Mouse (Mus musculus): Measurements from ENCODE around the gene Asphd2. TPM values are rescaled to one million over a fixed set of nuclear protein-coding genes. Genes with fewer than 3 reads are reported as not detected.

Gene Asphd2
- total RNA-seq (2014; rRNA removed) (143 and 164 TPM in 2 replicates), polyA plus RNA-seq (2015; fragmentation: Nextera tagmentation; extraction: Ambion mirVana) (113 and 118 TPM in 2 replicates)

DNA sequence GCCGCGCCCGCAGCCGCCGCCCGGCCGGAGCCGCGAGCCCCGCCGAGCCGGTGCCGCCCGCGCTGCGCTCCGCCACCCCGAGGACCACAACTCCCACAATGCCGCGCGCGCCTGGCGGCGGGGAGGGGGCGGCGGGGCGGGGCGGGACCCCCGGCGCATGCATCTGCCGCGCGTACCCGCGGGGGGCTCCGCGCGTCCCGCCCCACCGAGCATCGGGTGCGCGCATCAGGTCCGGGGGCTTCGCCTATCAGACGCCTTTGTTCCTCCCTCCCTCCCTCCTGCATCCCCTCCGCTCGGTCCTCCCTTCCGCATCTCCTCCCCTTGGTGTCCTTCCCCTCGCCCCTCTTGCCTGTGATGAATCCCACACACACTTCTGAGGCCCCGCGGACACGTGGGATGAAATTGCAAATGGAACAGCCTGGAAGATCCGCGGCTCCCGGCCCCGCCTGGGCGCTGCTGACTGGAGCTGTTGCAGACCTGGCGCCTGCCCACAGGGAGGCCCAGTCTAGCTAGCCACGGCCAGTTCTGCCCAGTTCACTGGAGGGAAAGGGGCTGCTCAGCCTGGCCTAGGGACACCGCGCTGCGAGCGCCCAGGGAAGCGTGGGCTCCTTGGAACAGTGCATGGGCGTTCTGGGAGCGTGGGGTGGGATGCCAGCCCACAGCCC, at the start of gene Asphd2:
Asphd2 (minus strand) TSS at position 88 of the 665 bp plus-strand sequence.
- Histone ChIP-seq H3K9ac (replicated peaks; ENCODE audit: low read length) (peak within 1 kb of the TSS; percentile 80), H3K36me3 (ENCODE audit: insufficient read depth, low read length) (0 out of 2 replicates have a peak, but pooled peaks cover 5% of the 10 kb centered on the region), H3K27ac (peak within 1 kb of the TSS; percentile 71), H3K27me3 (ENCODE audit: insufficient read depth, low read length) (no peaks in the 10 kb centered on the region), H3K4me2 (ENCODE audit: low read depth, low read length) (peak within 1 kb of the TSS; percentile 86), H3K4me1 (ENCODE audit: insufficient read depth, low read length) (peaks cover 18% of the 10 kb centered on the region; the same call in 1 of the 2 replicates), H3K4me3 (ENCODE audit: low read length) (peak within 1 kb of the TSS; percentile 69), H3K9me3 (ENCODE audit: low read length) (no peaks in the 10 kb centered on the region)
- WGBS, result under 1% methylated on average over 42 of the region's 67 CpGs
- TF ChIP-seq CTCF (IDR thresholded peaks at IDR 0.05; ENCODE audit: low read depth), result peak; percentile 50
- peak; percentile 91 for ATAC-seq
- DNase-seq (ENCODE audit: low spot score), result peak; percentile 94

DNA sequence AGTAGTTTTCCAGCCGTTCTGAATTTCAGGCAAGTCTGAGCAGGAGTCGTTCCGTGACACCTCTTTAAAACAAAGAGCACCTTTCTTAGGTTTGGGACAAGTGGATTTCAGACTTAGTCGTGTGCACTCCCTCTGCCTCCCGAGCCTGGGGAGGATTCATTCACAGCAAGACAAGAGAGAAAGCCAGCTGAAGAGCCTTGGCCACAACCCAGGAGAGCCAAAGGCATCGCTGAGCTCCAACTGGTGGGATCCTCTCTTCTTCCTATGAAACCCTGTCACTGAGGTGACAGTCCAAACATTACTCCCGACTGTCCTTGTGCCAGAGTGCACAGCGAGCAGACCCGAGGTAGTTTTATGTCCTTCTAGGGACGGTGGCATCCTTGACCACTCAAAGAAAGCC, 43.9 kb upstream of the Asphd2 start:
- DNase-seq (ENCODE audit: low spot score), result no peak
- no peaks in the 10 kb centered on the region for H3K4me1 ChIP-seq (ENCODE audit: insufficient read depth, low read length)
- no peak overlapping the region for H3K9ac ChIP-seq (replicated peaks; ENCODE audit: low read length)
- H3K4me3 ChIP-seq (ENCODE audit: low read length), result no peak overlapping the region
- H3K27ac ChIP-seq, result no peak overlapping the region
- H3K36me3 ChIP-seq (ENCODE audit: insufficient read depth, low read length), result no peaks in the 10 kb centered on the region; the same call in 1 of the 2 replicates
- no peak for ATAC-seq
- H3K4me2 ChIP-seq (ENCODE audit: low read depth, low read length), result no peak overlapping the region
- WGBS, result 45% methylated on average over 10 of the region's 10 CpGs
- no peaks in the 10 kb centered on the region for H3K9me3 ChIP-seq (ENCODE audit: low read length)
- H3K27me3 ChIP-seq (ENCODE audit: insufficient read depth, low read length), result no peaks in the 10 kb centered on the region
- no peak for TF ChIP-seq CTCF (IDR thresholded peaks at IDR 0.05; ENCODE audit: low read depth)

DNA sequence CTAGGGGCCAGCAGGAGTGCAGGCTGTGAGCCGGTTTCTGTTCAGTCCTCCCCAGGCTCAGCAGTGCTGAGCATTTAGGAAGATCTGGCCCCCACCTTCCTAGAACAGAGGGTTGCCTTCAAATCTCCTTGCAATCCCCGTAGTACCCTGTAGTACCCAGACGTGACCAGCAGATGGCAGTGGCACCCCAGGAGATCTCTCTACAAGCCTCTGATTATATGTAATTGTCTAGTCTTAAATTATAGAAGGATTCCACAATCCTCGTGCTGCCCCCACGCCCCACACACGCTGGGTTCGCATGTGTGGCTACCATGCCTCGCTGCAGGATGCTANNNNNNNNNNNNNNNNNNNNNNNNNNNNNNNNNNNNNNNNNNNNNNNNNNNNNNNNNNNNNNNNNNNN, 38.3 kb upstream of the Asphd2 start:
- H3K4me2 ChIP-seq (ENCODE audit: low read depth, low read length), result no peak overlapping the region
- H3K4me1 ChIP-seq (ENCODE audit: insufficient read depth, low read length), result no peaks in the 10 kb centered on the region
- no peak overlapping the region for H3K27ac ChIP-seq
- H3K9ac ChIP-seq (replicated peaks; ENCODE audit: low read length), result 0 out of 2 replicates have a peak overlapping the region, but pooled peaks have one; percentile 23
- ATAC-seq, result peak; percentile 38
- TF ChIP-seq CTCF (IDR thresholded peaks at IDR 0.05; ENCODE audit: low read depth), result peak; percentile 95
- H3K4me3 ChIP-seq (ENCODE audit: low read length), result no peak overlapping the region
- no peaks in the 10 kb centered on the region for H3K9me3 ChIP-seq (ENCODE audit: low read length)
- DNase-seq (ENCODE audit: low spot score), result peak; percentile 85
- WGBS, result under 1% methylated on average over 8 of the region's 8 CpGs
- H3K27me3 ChIP-seq (ENCODE audit: insufficient read depth, low read length), result no peaks in the 10 kb centered on the region
- no peaks in the 10 kb centered on the region; the same call in none of the 2 replicates for H3K36me3 ChIP-seq (ENCODE audit: insufficient read depth, low read length)

DNA sequence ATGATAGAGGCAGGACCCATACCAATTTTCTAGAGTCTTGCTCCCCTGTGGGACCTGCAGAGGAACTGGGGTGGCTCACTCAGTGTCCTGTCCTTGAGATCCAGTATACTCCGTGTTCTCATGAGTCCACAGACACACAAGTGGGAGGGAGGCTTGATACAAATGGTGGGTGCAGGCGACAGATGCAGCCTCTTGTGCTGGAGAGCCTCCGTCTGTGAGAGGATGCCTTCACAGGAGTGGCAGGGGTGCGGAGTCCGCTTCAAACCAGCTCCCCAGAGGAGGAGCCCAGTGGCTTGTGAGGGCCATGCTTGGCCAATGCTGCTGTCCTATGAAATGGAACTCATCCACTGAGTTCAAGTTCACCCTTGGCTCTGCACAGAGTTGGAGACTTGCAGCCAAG, 37.4 kb upstream of the Asphd2 start:
- Histone ChIP-seq H3K4me2 (ENCODE audit: low read depth, low read length) (no peak overlapping the region), H3K27ac (no peak overlapping the region), H3K27me3 (ENCODE audit: insufficient read depth, low read length) (no peaks in the 10 kb centered on the region), H3K36me3 (ENCODE audit: insufficient read depth, low read length) (no peaks in the 10 kb centered on the region; the same call in none of the 2 replicates), H3K4me1 (ENCODE audit: insufficient read depth, low read length) (no peaks in the 10 kb centered on the region), H3K9ac (replicated peaks; ENCODE audit: low read length) (no peak overlapping the region), H3K4me3 (ENCODE audit: low read length) (no peak overlapping the region), H3K9me3 (ENCODE audit: low read length) (no peaks in the 10 kb centered on the region)
- ATAC-seq, result no peak
- DNase-seq (ENCODE audit: low spot score), result no peak
- no peak for TF ChIP-seq CTCF (IDR thresholded peaks at IDR 0.05; ENCODE audit: low read depth)
- WGBS, result 67% methylated on average over 5 of the region's 5 CpGs

DNA sequence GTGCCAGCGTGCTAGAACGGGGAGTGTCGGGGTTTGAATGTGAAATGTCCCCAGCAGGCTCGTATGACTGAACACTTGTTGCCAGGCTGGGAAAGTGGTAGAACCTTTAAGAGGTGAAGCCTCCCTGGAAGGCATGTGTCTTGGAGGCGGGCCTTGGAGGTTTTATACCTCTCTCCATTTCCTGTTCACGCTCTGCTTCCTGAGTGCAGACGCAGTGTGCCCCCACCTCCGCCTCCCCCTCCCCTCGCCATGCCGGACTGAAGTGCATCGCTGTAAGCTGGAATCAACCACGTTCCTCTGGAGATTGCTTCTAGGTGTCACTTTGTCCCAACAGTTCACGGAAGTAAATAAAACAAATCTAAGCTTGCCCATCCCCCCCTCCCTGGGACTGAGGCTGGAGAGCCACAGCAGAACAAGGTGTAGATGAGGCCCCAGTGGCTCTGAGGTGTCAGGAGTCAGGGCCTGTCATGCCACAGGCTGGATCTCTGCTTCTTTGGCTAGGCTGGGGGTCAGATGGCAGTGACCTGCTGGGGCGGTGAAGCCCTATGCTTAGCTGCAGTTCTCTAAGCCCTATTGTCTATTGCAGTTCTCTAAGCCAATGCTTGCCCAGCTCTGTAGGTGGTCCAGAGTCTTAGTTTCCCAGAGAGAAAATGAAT, 36.6 kb upstream of the Asphd2 start:
- 40% methylated on average over 14 of the region's 14 CpGs for WGBS
- H3K27ac ChIP-seq, result no peak overlapping the region
- no peak overlapping the region for H3K9ac ChIP-seq (replicated peaks; ENCODE audit: low read length)
- ATAC-seq, result no peak
- no peak overlapping the region for H3K4me3 ChIP-seq (ENCODE audit: low read length)
- H3K36me3 ChIP-seq (ENCODE audit: insufficient read depth, low read length), result peaks cover 4% of the 10 kb centered on the region; the same call in 1 of the 2 replicates
- H3K27me3 ChIP-seq (ENCODE audit: insufficient read depth, low read length), result no peaks in the 10 kb centered on the region
- no peak for TF ChIP-seq CTCF (IDR thresholded peaks at IDR 0.05; ENCODE audit: low read depth)
- H3K4me2 ChIP-seq (ENCODE audit: low read depth, low read length), result no peak overlapping the region
- no peaks in the 10 kb centered on the region for H3K4me1 ChIP-seq (ENCODE audit: insufficient read depth, low read length)
- no peak for DNase-seq (ENCODE audit: low spot score)
- no peaks in the 10 kb centered on the region for H3K9me3 ChIP-seq (ENCODE audit: low read length)

DNA sequence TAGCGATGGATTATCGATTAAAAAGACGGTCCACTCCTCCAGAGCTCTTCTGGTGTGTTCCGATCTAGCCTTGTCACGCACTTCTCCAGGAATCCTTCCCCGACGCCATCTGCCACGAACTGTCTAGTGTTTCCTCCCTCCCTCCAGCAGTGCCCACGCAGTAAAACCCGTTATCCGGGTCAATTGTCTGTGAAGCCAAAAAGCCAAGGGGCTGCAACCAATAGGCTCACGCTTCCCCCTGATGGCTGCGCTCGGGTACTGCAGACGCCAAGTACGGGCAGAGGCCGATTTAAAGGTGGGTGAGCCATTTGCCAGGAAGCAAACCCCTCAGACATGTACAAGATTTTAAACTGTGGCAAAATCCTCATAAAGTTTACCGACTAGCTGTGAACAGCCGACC, 34.3 kb upstream of the Asphd2 start:
- Histone ChIP-seq H3K4me2 (ENCODE audit: low read depth, low read length) (peak overlapping the region; percentile 11; the same call in 1 of the 2 replicates), H3K9ac (replicated peaks; ENCODE audit: low read length) (peak overlapping the region; percentile 1; the same call in 1 of the 2 replicates), H3K36me3 (ENCODE audit: insufficient read depth, low read length) (peaks cover 12% of the 10 kb centered on the region), H3K4me1 (ENCODE audit: insufficient read depth, low read length) (no peaks in the 10 kb centered on the region), H3K27me3 (ENCODE audit: insufficient read depth, low read length) (no peaks in the 10 kb centered on the region), H3K9me3 (ENCODE audit: low read length) (no peaks in the 10 kb centered on the region), H3K4me3 (ENCODE audit: low read length) (no peak overlapping the region), H3K27ac (peak overlapping the region; percentile 27; the same call in 1 of the 2 replicates)
- ATAC-seq (peak; percentile 70), DNase-seq (ENCODE audit: low spot score) (peak; percentile 91)
- WGBS, result 9% methylated on average over 19 of the region's 19 CpGs
- peak; percentile 92 for TF ChIP-seq CTCF (IDR thresholded peaks at IDR 0.05; ENCODE audit: low read depth)

Data from hindbrain, postnatal 0 days (tissue).